Mouse (Mus musculus) CH12F3 (cell line): Measurements from ENCODE around the gene Bex2.
"Not testable (repeated sequence)": the region's sequence is repeated elsewhere in the genome, so short reads cannot be mapped to it uniquely, and the experiment has no call there.

Experiments used
- in situ Hi-C: fragments of 300-500 bp; cut with MboI; formaldehyde crosslinking; loops from 2 replicates; pipeline ENCODE4 v1.14.3; 2020; ENCODE audit warnings: low sequenced_read_pairs

The Bex2 gene

GRCm38 (mm10) chrX:136068020-136068419, at the start of gene Bex2:
TSS of gene Bex2 (minus strand) at chrX:136068236.
- in situ Hi-C loops: not testable (repeated sequence)

- in situ Hi-C loops: no loop called here
These were observed 47.5 kb upstream of the Bex2 start for GRCm38 (mm10) chrX:136115419-136115961.

GRCm38 (mm10) chrX:136115015-136115414, 47.0 kb upstream of the Bex2 start:
- in situ Hi-C loops: no loop called here

- in situ Hi-C loops: no loop called here
These were observed 39.9 kb upstream of the Bex2 start for GRCm38 (mm10) chrX:136107942-136108341.

GRCm38 (mm10) chrX:136104724-136105088, 36.7 kb upstream of the Bex2 start:
- in situ Hi-C loops: no loop called here

GRCm38 (mm10) chrX:136104046-136104723, 36.1 kb upstream of the Bex2 start:
- in situ Hi-C loops: no loop called here

GRCm38 (mm10) chrX:136094421-136094820, 26.4 kb upstream of the Bex2 start:
- in situ Hi-C loops: no loop called here

- in situ Hi-C loops: no loop called here
These were observed 24.7 kb upstream of the Bex2 start for GRCm38 (mm10) chrX:136092497-136093279.

GRCm38 (mm10) chrX:136085155-136085554, 17.1 kb upstream of the Bex2 start, which contains the start of gene Nxf3:
TSS of gene Nxf3 (minus strand) at chrX:136085255.
- in situ Hi-C loops: no loop called here

- in situ Hi-C loops: not testable (repeated sequence)
These were observed 640 bp downstream of the Bex2 start for GRCm38 (mm10) chrX:136067201-136067991.

- in situ Hi-C loops: no loop called here
These were observed 7.3 kb downstream of the Bex2 start for GRCm38 (mm10) chrX:136060698-136061097.

- in situ Hi-C loops: no loop called here
These were observed 16.8 kb downstream of the Bex2 start for GRCm38 (mm10) chrX:136051219-136051618.

GRCm38 (mm10) chrX:136047528-136047927, 20.5 kb downstream of the Bex2 start:
- in situ Hi-C loops: no loop called here

GRCm38 (mm10) chrX:136043726-136044125, 24.3 kb downstream of the Bex2 start:
- in situ Hi-C loops: no loop called here

GRCm38 (mm10) chrX:136032799-136033763, 35.0 kb downstream of the Bex2 start, which contains the start of gene Arxes1:
TSS of gene Arxes1 (plus strand) at chrX:136033367.
- in situ Hi-C loops: not testable (repeated sequence)

GRCm38 (mm10) chrX:136030331-136030730, 37.7 kb downstream of the Bex2 start:
- in situ Hi-C loops: no loop called here
